Mouse (Mus musculus) fibroblast of lung, adult 2 months (primary cell): Measurements from ENCODE around the gene Ecel1.

ENCODE experiments used
- DNase-seq: peaks from one replicate; pipeline ENCODE4 v3.0.0-alpha.2; 2011; ENCODE audit warnings: low read depth

The Ecel1 gene

GRCm38 (mm10) chr1:87101411-87101810, 54.9 kb downstream of the Ecel1 start, which contains the start of gene Alpi:
Alpi (minus strand) TSS chr1:87101606.
- DNase-seq: no peak

GRCm38 (mm10) chr1:87098358-87098975, 57.9 kb downstream of the Ecel1 start:
- DNase-seq: no peak
